In the genomic region with DNA sequence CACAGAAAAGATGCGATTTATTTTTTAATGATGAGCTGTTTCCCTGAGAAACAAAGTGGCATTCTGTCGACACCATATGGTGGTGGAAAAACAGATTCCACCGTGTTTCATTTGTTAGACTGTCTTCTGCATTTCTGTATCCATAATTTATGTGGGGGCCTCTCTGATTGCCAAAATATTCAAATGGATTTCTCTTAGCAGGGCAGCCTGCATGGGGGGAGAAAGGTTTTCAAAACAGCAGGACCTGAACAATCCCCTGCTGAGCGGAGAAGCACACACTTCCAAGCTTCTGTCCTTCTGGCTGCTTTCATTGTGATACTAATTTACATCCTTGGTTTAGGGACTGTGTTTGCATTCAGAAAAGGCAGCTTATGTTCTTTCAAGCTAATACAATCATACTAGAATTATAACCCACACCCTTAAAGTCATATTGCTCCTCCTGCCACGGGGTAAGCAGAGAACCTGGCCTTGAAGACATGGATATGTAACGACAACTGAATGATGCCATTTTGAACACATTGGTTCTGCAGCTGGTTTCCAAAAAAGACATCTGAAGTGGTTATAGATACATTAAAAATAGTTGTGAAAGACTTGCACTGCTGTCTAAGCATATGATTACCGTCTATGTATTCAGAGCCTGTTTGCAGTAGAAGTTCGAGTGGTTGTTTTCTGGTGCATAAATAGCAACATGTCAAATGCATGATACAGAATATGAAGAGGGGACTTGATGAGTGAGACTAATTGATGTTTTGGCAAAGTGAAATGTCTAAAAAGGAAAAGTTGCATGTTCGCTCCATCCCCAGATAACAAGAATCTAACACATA, we compare ENCODE assay signal across 10 mouse cellular contexts.
A peak's percentile ranks its signal among the peaks of the same experiment; 100 is the strongest.
DNase-seq lines count a peak whose midpoint lies in the region; ATAC-seq lines count a peak whose summit lies in the region.
"Had no signal": no experiment of that assay in that cellular context is flagged by ENCODE, and none has a peak within 500 bp of the region (broad histone marks: within the 10 kb centered on the region; RNA-seq: fewer than 3 reads in every experiment).

No protein-coding gene starts in this region.

- H3K36me3 ChIP-seq in forebrain, embryonic 16.5 days (ENCODE audit: control insufficient read depth, insufficient read depth): no peaks in the 10 kb centered on the region

- H3K4me3 ChIP-seq in forebrain, embryonic 16.5 days (replicated peaks; ENCODE audit: low read length): no peak overlapping the region

- WGBS in forebrain, embryonic 16.5 days: 24% methylated on average over 9 of the region's 9 CpGs

- H3K4me2 ChIP-seq in forebrain, embryonic 16.5 days (ENCODE audit: low read length): no peak overlapping the region

- ATAC-seq in forebrain, embryonic 16.5 days: peak; percentile 85
- no peak for ATAC-seq in megakaryocyte-erythroid progenitor cell, adult 5-6 weeks (replicated peaks; ENCODE audit: low FRiP score, low TSS enrichment, poor library complexity, severe bottlenecking)
- ATAC-seq: activated CD4-positive, CD25-positive, alpha-beta regulatory T cell, adult 4 months had no signal

- H3K4me1 ChIP-seq in forebrain, embryonic 16.5 days (replicated peaks; ENCODE audit: control insufficient read depth, insufficient read depth, low read length): peaks cover 9% of the 10 kb centered on the region

- peak; percentile 5 to 13 for DNase-seq in frontal cortex, postnatal 36 days (ENCODE audit: low spot score in 2 of 2)
- DNase-seq in frontal cortex, postnatal 25 days (ENCODE audit: low spot score in 2 of 2): no peak
- DNase-seq in layer of hippocampus, postnatal 14 days (ENCODE audit: low spot score in 2 of 2): peak; percentile 51 to 89
- peak; percentile 9 for DNase-seq in right cerebral cortex, postnatal 25 days
- DNase-seq in heart, postnatal 14 days: no peak
- DNase-seq in lung, adult 18-20 months: no peak
- DNase-seq: gastrocnemius, postnatal 25 days had no signal

- no peaks in the 10 kb centered on the region for H3K27me3 ChIP-seq in forebrain, embryonic 16.5 days (replicated peaks; ENCODE audit: control insufficient read depth, insufficient read depth, low read length)

- intact Hi-C loops in heart, postnatal 14 days (cut with DNase I): no loop called here

- H3K27ac ChIP-seq in forebrain, embryonic 16.5 days (ENCODE audit: low read length): peak overlapping the region; percentile 71

- H3K9ac ChIP-seq in forebrain, embryonic 16.5 days (replicated peaks; ENCODE audit: low read depth, low read length): no peak overlapping the region

- no peaks in the 10 kb centered on the region for H3K9me3 ChIP-seq in forebrain, embryonic 16.5 days (ENCODE audit: control insufficient read depth, low read length)

Comparison
In these comparisons a context has a peak if more than half of its experiments do, and no peak if none do; other contexts are left out.
1. DNase-seq: peak in frontal cortex, postnatal 36 days (2 of 2), layer of hippocampus, postnatal 14 days (2 of 2) and right cerebral cortex, postnatal 25 days (single experiment); none in frontal cortex, postnatal 25 days (0 of 2), heart, postnatal 14 days (0 of 2) and lung, adult 18-20 months (0 of 2).